Mouse (Mus musculus) liver, embryonic 14.5 days (tissue): ENCODE measurements at regions not wholly inside any gene's neighbourhood (a gene's known extent, or its start where the extent isn't known, plus 50 kb on each side); places are given as distances from the start of the nearest gene placed in this dataset.
"Not testable (repeated sequence)": the region's sequence is repeated elsewhere in the genome, so short reads cannot be mapped to it uniquely, and the experiment has no call there.

ENCODE experiments used
- CTCF ChIP-seq: IDR thresholded peaks from 2 replicates; pipeline ENCODE4 v1.5.1; 2016; ENCODE audit warnings: antibody characterized with exemption, low read depth, control low read depth
- EP300 ChIP-seq: IDR thresholded peaks from 2 replicates; pipeline ENCODE4 v1.6.1; 2016; ENCODE audit warnings: antibody characterized with exemption, low read depth

DNA sequence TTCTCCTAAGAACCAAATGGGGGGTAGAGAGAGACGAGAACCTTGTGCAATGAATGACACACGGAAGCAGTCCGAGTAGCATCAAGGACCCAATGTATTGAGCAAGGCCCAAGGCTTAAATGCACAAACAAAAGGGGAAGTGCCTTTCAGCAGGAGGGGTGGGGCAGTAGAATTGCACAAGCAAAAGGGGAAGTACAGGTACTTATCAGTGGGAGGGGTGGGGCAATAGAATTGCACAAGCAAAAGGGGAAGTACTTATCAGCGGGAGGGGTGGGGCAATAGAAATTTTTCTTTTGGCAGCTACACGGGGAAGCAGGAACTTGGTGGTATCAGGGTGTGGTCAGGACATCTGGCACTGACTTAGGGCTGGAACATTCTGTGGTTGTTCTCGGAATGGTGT lies 1987.6 kb downstream of the 4930444P10Rik start:
- TF ChIP-seq CTCF, EP300: not testable (repeated sequence)
